Mouse (Mus musculus): ENCODE measurements around the gene Hsd17b11. TPM values are rescaled to one million over a fixed set of nuclear protein-coding genes. Genes with fewer than 3 reads are reported as not detected.
"Not testable (repeated sequence)": the region's sequence is repeated elsewhere in the genome, so short reads cannot be mapped to it uniquely, and the experiment has no call there.

The Hsd17b11 gene
- total and polyA plus RNA-seq, 3 experiments: 19.2 to 69.0 (median 67.2) TPM

GRCm38 (mm10) chr5:103980705-103981560 is 40.8 kb downstream of the Hsd17b11 start:
- DNase-seq: no peak

DNA sequence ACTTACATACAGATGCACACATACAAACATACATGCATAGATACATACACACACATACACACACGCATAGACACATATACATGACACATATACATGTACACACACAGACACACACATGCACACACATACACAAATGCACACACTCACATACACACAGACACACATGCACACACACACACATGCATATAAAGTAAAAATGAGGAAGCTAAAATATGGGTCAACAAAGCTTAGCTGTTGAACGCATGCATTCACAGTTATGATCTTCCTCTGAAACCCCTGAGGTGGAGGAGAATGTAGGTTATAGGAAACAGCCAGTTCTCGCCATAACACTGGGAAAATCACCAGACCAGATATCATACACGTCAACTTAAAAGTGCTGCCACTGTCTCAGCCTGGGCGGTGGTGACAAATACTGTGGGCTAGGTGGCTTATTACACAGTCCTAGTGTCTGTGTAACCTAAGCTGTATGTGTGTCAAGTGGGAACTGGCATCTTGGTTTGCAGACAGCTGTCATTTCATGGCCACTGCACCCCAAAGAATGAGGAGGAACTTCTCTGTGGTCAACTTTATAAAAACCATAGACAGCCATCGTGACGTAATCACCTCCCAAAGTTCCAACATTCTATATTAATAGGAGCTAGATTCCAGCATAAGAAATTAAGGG is 43.7 kb downstream of the Hsd17b11 start:
- no peak for DNase-seq

GRCm38 (mm10) chr5:103977297-103977696 is 44.4 kb downstream of the Hsd17b11 start, which contains the start of gene Hsd17b13:
Gene Hsd17b13 (minus strand): TSS chr5:103977410.
- DNase-seq: no peak

DNA sequence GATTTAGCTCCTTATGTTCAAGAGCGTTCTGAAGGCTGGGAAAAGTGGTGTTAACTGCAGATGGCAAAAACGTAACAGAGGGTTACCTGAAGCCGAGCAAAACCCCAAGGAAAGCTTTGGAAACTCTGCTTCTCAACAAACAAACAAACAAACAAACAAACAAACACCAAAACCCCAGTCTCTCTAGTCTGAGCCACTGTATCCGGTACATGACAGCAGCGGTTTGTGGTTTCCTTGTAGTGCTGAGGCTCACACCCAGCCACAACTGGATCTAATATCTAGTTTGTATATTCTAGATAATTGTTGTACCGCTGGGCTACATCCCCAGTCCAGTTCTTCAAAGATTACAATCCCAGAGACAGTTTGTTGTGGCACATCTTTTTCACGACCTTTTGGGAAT is 46.0 kb downstream of the Hsd17b11 start:
- DNase-seq: no peak

DNA sequence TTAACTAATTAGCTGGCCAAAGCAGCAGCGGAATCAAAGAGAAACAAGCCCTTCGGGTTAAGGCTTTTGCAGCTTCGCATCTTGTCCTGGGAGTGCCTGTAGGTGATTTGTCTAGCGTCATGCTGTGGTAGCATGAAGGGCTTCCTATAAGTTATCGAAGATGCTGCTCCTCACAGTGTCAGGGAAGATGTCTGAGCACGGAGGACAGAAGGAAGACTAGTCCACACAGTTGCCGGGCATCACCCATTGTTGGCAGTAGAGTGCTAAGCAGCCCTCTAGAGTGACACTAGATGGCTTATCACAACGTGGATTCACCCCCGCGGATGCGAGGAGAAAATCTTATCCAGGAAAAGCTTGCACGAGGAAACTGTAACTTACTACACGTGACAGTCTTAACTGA is 48.9 kb downstream of the Hsd17b11 start:
- DNase-seq: no peak

DNA sequence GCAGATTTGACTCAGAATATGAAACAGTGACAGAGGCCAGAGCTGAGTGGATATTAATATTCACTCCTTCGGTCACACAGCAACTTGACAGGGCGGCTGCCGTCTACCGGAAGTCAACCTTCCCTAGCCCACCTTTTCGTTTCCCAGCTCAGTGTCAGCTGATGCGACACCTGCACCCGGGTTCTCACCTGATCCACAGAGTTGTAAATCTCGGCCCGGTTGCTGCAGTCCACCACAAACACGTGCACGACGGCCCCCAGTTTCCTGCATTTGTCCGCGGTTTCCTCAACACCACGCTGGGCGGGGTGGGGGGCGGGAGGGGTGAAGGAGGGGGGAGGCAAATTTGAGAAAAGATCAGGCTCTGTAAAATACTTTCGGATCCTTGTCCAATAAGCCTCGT is 49.3 kb downstream of the Hsd17b11 start:
- DNase-seq: no peak

- no peak for DNase-seq
Measured at GRCm38 (mm10) chr5:103971051-103971450, 50.7 kb downstream of the Hsd17b11 start.

DNA sequence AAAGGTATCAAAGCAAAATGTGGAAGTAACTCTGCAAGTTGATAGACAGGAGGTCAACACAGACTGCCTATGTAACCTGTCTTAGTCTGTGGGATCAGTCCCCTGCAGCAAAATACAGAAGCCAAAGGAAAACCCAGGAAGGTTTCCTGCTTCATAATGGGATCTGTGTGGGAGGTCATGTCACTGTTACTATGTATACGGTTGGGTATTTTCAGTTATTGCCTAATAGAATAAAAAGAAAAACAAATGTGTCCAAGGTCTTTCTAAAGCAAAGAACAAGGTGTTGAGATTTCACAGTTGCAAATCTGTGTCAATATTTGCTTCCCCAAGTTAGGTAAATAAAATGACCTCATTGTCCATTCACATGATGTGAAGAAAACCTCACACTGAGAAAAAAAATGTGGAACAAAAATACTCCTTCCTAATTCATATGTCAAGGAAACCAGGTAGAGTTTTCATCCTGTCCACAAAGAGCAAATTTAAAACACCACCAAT is 58.7 kb downstream of the Hsd17b11 start:
- no peak for DNase-seq

GRCm38 (mm10) chr5:103954638-103955037 is 67.1 kb downstream of the Hsd17b11 start:
- no peak for DNase-seq

- peak; percentile 35 for DNase-seq
Measured at GRCm38 (mm10) chr5:103953135-103954083, 68.3 kb downstream of the Hsd17b11 start.

- not testable (repeated sequence) for DNase-seq
Measured at GRCm38 (mm10) chr5:103950138-103950537, 71.6 kb downstream of the Hsd17b11 start.

DNA sequence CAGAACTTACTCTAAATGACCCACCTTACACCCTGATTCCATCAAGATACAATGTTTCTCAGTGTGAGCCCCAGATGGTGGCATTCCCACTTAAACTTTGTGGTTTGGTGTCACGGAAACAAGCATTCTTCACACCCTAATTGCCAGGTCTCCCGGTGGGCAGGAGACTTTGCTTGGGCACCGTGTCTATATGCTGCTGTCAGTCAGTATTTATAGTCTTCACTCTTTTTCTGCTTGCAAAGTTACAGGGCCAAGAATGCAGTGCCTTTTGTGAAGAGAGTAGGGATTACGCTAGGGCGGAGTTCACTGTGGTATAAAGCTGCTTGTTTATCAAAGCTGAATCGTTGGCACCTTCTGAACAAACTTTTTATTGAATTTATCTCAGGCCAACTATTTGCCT is 78.5 kb downstream of the Hsd17b11 start:
- no peak for DNase-seq

GRCm38 (mm10) chr5:103939856-103940255 is 81.9 kb downstream of the Hsd17b11 start:
- no peak for DNase-seq

Small RNA genes within 50 kb of the gene (microRNA-seq; reads per million reads assigned to microRNA genes)
- gene Mir5619: 0 reads per million in 2 experiments

Other genes starting within 250 kb of the Hsd17b11 start
- 10 to 100 TPM; 15.2 to 17.7 TPM for gene Klhl8, start 110.7 kb downstream of the Hsd17b11 start, total RNA-seq (2021)
- gene Klhl8, start 110.7 kb downstream of the Hsd17b11 start, polyA plus RNA-seq (2012; rRNA removed): 3.7 and 4.0 TPM in 2 replicates
- 1 to 10 TPM in 1 of 2 experiments, not detected in 1; 1.4 TPM for gene Hsd17b13, start 44.5 kb downstream of the Hsd17b11 start, total RNA-seq (2021)
- not detected in 2 replicates for gene Hsd17b13, start 44.5 kb downstream of the Hsd17b11 start, polyA plus RNA-seq (2012; rRNA removed)
- 10 to 100 TPM; 63.0 to 73.2 TPM for gene Nudt9, start 24.4 kb upstream of the Hsd17b11 start, total RNA-seq (2021)
- 101 and 113 TPM in 2 replicates for gene Nudt9, start 24.4 kb upstream of the Hsd17b11 start, polyA plus RNA-seq (2012; rRNA removed)
- gene Gm17660, start 55.7 kb upstream of the Hsd17b11 start, total RNA-seq (2021): not detected
- not detected in 2 replicates for gene Gm17660, start 55.7 kb upstream of the Hsd17b11 start, polyA plus RNA-seq (2012; rRNA removed)
- 10 to 100 TPM; 30.4 to 30.6 TPM for gene Sparcl1, start 91.8 kb upstream of the Hsd17b11 start, total RNA-seq (2021)
- gene Sparcl1, start 91.8 kb upstream of the Hsd17b11 start, polyA plus RNA-seq (2012; rRNA removed): 10.9 and 13.1 TPM in 2 replicates
- not detected for gene Dspp, start 148.8 kb upstream of the Hsd17b11 start, total RNA-seq (2021)
- gene Dspp, start 148.8 kb upstream of the Hsd17b11 start, polyA plus RNA-seq (2012; rRNA removed): not detected in 2 replicates
- gene Dmp1, start 180.7 kb upstream of the Hsd17b11 start, total RNA-seq (2021): under 1 TPM in 1 of 2 experiments, not detected in 1; 0.10 TPM
- not detected in 2 replicates for gene Dmp1, start 180.7 kb upstream of the Hsd17b11 start, polyA plus RNA-seq (2012; rRNA removed)

All from adrenal gland, adult 2 months (tissue).